Mouse (Mus musculus) stomach, postnatal 0 days (tissue): ENCODE measurements around the gene Sec14l1.

Experiments
- CTCF ChIP-seq: IDR thresholded peaks from 2 replicates; pipeline ENCODE4 v1.5.1; 2016; ENCODE audit warnings: antibody characterized with exemption, low read depth, mild to moderate bottlenecking, moderate library complexity
- EP300 ChIP-seq: optimal IDR thresholded peaks from 2 replicates; pipeline ENCODE3; 2016; ENCODE audit warnings: antibody characterized with exemption

GRCm38 (mm10) chr11:117099372-117099771, 15.6 kb upstream of the Sec14l1 start:
- TF ChIP-seq EP300 (no peak), CTCF (no peak)
